Mouse (Mus musculus): ENCODE results near the gene Fat2. TPM values are rescaled to one million over a fixed set of nuclear protein-coding genes. Genes with fewer than 3 reads are reported as not detected.

Fat2 gene
- 0.03 and 0.05 TPM in 2 replicates for polyA plus RNA-seq (2016; fragmentation: Nextera tagmentation; extraction: Ambion mirVana)

DNA sequence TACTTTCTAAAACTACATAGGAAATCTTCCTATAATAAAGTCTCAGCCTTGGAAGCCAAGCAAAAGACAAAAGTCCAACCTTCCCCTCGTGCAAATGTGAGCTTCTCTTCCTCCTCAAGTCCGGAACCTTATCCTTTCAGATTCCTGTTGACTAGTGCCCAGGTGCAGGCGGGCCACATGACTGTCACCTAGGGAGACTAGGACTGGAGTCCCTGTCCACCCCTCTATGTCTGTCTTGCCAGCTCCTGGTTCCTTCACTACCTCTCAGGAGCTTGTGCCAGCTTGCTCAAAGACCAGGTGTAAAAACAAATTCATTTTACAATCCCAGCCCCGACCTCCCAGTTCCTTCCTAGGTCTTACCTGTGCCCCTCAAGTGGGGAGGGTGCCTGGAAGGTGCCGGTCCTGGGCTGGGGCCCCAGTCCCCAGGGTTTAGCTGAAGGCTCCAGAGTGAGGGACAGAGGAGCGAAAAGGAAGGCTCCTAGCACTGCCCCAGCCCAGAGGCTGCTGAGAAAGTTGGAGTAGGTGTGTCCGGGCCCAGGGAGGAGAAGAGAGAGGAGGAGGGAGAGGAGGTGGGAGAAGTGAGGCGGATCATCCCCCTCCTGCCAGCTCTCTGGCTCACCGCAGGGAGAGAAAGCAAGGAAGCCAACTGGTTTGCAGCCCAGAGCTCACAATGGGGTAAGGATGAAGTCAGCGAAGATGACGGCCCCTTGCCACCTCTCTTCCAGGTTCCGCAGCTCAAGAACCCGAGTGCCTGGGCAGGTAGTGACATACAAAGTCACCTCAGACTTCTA is at the start of gene Fat2:
Gene Fat2 (minus strand): TSS at position 464 of the 791 bp plus-strand sequence.
- Histone ChIP-seq H3K4me1 (no peaks in the 10 kb centered on the region), H3K9me3 (no peaks in the 10 kb centered on the region), H3K9ac (replicated peaks) (no peak within 1 kb of the TSS), H3K4me2 (replicated peaks) (no peak within 1 kb of the TSS), H3K27me3 (no peaks in the 10 kb centered on the region), H3K36me3 (no peaks in the 10 kb centered on the region), H3K4me3 (no peak within 1 kb of the TSS), H3K27ac (replicated peaks) (no peak within 1 kb of the TSS)
- 44% methylated on average over 13 of the region's 13 CpGs for WGBS
- no peak for ATAC-seq (ENCODE audit: low FRiP score, low read depth)

DNA sequence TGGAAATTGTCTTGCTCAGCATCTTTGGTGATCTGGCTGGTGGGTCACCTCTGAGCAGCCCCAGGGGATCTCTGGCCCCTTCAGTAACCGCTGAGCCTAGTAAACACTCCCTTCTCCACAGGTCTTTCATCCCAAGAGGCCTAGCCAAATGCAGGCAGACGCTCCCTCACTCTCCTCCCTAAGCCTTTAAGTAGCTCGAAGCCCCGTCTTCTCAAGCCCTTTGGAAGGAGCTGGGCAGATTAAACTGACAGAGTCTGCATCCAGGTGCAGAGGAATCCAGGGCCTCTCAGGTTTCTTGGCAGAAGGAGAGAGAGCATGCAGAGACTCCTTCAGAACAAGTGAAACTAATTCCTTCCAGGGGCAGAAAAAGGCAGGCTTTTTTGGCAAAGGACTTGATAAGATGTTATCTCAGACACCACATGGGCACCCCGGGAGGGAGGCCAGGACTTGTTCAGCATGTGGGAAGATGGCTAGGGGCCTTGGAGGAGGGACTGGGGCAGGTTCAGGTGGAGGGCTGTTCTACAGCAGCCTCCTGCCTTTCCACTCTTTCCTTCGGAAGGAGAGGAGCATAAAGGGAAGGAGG is 47.2 kb upstream of the Fat2 start:
- H3K27ac ChIP-seq (replicated peaks) = no peak overlapping the region
- H3K4me3 ChIP-seq = no peak overlapping the region
- H3K27me3 ChIP-seq = no peaks in the 10 kb centered on the region
- no peaks in the 10 kb centered on the region for H3K4me1 ChIP-seq
- H3K9me3 ChIP-seq = no peaks in the 10 kb centered on the region
- no peak overlapping the region for H3K4me2 ChIP-seq (replicated peaks)
- no peak overlapping the region for H3K9ac ChIP-seq (replicated peaks)
- no peak for ATAC-seq (ENCODE audit: low FRiP score, low read depth)
- WGBS = 16% methylated on average over 6 of the region's 6 CpGs
- no peaks in the 10 kb centered on the region for H3K36me3 ChIP-seq

DNA sequence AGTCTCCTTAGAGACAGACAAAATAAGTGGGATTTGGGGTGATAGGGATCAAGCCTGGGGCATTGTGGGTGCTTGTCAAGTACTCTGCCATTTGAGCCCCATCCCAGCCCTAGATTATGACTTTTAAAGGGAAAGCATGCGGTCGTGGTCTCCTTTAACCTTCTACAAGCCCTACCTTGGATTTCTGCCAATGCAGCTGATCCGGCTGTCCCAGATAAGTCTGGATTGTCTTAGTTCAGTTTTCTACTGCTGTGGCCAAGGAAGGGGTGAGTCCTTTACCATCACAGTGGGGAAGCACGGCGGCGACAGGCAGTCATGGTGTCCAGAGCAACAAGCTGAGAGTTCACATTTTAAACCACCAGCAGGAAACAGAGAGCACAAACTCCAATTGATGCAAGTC is 44.5 kb upstream of the Fat2 start:
- WGBS = 79% methylated on average over 6 of the region's 6 CpGs
- no peak overlapping the region for H3K4me3 ChIP-seq
- H3K27me3 ChIP-seq = no peaks in the 10 kb centered on the region
- no peaks in the 10 kb centered on the region for H3K4me1 ChIP-seq
- no peak for ATAC-seq (ENCODE audit: low FRiP score, low read depth)
- no peaks in the 10 kb centered on the region for H3K36me3 ChIP-seq
- no peak overlapping the region for H3K4me2 ChIP-seq (replicated peaks)
- H3K27ac ChIP-seq (replicated peaks) = no peak overlapping the region
- H3K9me3 ChIP-seq = no peaks in the 10 kb centered on the region
- H3K9ac ChIP-seq (replicated peaks) = no peak overlapping the region

DNA sequence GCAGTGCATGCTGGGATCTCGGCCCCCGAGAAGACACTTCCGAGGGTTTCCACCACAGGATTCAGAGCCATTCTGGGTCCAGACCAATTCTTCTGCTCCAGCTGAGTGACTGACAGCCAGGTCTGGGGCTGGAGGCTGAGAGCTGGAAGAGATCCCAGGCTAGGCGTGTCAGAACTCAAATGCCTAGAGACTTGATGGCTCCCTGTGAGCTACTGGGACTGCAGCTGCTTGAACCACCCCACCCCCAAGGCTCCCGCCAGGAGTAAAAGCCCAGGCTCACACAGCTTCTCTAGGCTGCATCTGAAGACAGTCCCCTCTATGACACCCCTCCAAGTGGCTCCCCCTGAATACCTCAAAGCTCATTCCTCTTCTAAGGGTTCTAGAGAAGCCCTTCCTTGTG is 42.0 kb upstream of the Fat2 start:
- ATAC-seq (ENCODE audit: low FRiP score, low read depth) = no peak
- Histone ChIP-seq H3K36me3 (no peaks in the 10 kb centered on the region), H3K27me3 (no peaks in the 10 kb centered on the region), H3K4me2 (replicated peaks) (no peak overlapping the region), H3K9me3 (no peaks in the 10 kb centered on the region), H3K4me1 (no peaks in the 10 kb centered on the region), H3K4me3 (no peak overlapping the region), H3K27ac (replicated peaks) (no peak overlapping the region), H3K9ac (replicated peaks) (no peak overlapping the region)
- 71% methylated on average over 5 of the region's 5 CpGs for WGBS

DNA sequence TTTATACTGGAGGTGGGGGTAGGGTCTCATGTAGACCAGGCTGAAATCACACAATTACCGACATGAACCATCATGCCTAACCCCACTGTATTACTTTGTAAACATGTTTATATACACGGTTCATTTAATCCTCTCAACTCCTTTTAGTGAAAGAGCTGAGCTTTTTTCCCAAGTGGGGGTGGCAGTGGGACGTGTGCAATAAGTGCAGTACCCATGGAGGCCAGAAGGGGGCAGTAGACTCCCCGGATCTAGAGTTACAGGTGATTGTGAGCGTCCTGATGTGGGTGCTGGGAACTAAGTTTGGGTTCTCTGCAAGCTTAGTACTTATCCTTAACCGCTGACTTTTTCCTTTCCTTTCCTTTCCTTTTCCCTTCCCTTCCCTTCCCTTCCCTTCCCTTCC is 37.5 kb upstream of the Fat2 start:
- Histone ChIP-seq H3K27ac (replicated peaks) (no peak overlapping the region), H3K9me3 (no peaks in the 10 kb centered on the region), H3K27me3 (no peaks in the 10 kb centered on the region), H3K9ac (replicated peaks) (no peak overlapping the region), H3K4me2 (replicated peaks) (no peak overlapping the region), H3K36me3 (no peaks in the 10 kb centered on the region), H3K4me1 (no peaks in the 10 kb centered on the region), H3K4me3 (no peak overlapping the region)
- 61% methylated on average over 6 of the region's 6 CpGs for WGBS
- no peak for ATAC-seq (ENCODE audit: low FRiP score, low read depth)

DNA sequence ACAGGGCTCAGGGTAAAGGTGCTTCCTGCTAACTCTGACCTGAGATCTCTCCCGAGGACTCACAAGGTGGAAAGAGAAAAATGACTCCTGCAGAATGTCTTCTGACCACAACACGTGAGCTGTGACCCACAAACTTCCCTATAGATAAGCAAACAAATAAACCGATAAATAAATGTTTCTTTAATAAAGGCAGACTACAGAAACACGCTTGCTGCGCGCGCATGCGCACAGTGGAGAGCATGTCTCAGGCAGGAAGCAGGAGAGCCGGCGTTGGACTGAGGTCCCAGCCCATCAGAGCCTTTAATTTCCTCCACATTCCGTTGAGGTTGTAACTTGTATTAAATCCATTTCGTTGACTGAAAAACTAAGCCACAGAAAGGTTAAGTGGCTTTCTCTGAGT is 37.0 kb upstream of the Fat2 start:
- no peaks in the 10 kb centered on the region for H3K4me1 ChIP-seq
- H3K4me3 ChIP-seq = no peak overlapping the region
- H3K9me3 ChIP-seq = no peaks in the 10 kb centered on the region
- no peak overlapping the region for H3K27ac ChIP-seq (replicated peaks)
- H3K9ac ChIP-seq (replicated peaks) = no peak overlapping the region
- no peak overlapping the region for H3K4me2 ChIP-seq (replicated peaks)
- ATAC-seq (ENCODE audit: low FRiP score, low read depth) = no peak
- no peaks in the 10 kb centered on the region for H3K36me3 ChIP-seq
- no peaks in the 10 kb centered on the region for H3K27me3 ChIP-seq
- WGBS = 88% methylated on average over 12 of the region's 12 CpGs

DNA sequence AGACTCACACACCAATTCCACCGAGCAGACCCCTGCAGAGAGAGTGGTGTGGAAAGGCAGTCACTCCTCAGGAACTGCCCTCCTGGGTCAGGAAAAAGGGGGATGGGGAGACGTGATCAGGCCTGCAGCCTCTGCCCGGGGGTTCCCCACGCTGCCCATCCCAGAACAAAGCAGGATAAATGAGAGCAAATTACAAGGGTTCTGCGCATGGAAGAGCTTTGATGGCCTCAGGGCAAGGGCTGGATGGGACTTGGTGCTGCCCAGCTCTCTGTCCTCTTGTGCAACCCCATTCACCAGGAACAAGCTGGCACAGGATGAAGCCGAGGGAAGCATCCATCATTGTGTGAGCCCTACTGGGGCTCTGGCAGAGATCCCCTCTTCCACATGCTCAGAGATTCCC is 35.6 kb upstream of the Fat2 start:
- no peak for ATAC-seq (ENCODE audit: low FRiP score, low read depth)
- no peaks in the 10 kb centered on the region for H3K9me3 ChIP-seq
- no peaks in the 10 kb centered on the region for H3K4me1 ChIP-seq
- H3K36me3 ChIP-seq = no peaks in the 10 kb centered on the region
- H3K27ac ChIP-seq (replicated peaks) = no peak overlapping the region
- no peaks in the 10 kb centered on the region for H3K27me3 ChIP-seq
- no peak overlapping the region for H3K4me3 ChIP-seq
- H3K9ac ChIP-seq (replicated peaks) = no peak overlapping the region
- WGBS = 46% methylated on average over 6 of the region's 6 CpGs
- H3K4me2 ChIP-seq (replicated peaks) = no peak overlapping the region

DNA sequence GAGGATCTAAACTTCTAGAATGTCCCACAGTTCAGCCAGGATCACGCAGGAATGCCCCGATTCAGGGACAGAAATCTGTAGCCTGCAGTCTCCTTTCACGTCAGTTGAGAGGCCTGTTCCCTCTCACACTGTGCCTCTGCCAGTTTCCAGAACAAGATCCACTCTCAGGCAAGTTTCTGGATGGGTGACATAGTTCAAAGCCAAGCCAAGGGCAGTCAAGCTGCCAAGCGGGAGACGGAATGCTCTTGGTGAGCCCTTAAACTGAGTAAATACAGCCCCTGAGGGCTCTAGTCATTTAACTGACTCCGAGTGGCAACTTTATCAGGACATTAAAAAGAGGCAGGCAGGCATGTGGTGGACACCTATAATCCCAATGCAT is 32.7 kb upstream of the Fat2 start:
- no peak overlapping the region for H3K27ac ChIP-seq (replicated peaks)
- no peaks in the 10 kb centered on the region for H3K36me3 ChIP-seq
- H3K9me3 ChIP-seq = no peaks in the 10 kb centered on the region
- WGBS = 68% methylated on average over 6 of the region's 6 CpGs
- no peak overlapping the region for H3K4me3 ChIP-seq
- H3K9ac ChIP-seq (replicated peaks) = no peak overlapping the region
- no peaks in the 10 kb centered on the region for H3K27me3 ChIP-seq
- no peak for ATAC-seq (ENCODE audit: low FRiP score, low read depth)
- H3K4me2 ChIP-seq (replicated peaks) = no peak overlapping the region
- no peaks in the 10 kb centered on the region for H3K4me1 ChIP-seq

DNA sequence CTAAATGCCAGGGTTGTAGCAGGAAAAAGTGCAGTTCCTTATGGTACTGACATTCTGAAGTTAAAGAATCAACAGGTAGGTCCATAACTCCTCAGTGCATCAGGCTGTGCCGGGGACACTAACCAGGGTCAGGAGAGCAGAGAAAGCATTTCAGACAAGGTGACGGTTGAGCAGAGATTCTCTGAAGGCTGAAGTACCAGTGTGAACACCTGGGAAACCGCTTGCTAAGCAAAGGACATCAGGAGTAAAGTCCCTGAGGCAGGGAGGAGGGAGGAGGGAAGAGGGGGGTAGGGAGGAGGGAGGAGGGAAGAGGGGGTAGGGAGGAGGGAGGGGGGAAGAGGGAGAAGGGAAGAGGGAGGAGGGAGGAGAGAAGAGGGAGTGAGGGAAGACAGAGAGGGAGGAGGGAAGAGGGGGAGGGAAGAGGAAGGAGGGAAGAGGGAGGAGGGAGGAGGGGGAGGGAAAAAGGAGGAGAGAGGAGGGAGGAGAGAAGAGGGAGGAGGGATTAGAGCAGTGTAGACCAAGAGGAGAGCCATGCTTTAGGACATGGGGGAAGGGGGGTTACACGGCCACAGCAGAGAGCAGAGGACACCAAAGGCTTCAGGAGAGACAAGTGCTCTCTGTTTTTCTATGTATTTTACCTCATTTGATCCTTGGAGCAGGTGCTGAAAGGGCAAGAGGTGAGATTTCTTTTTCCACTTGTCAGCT is 32.2 kb upstream of the Fat2 start:
- 63% methylated on average over 4 of the region's 4 CpGs for WGBS
- Histone ChIP-seq H3K9me3 (no peaks in the 10 kb centered on the region), H3K4me2 (replicated peaks) (no peak overlapping the region), H3K4me1 (no peaks in the 10 kb centered on the region), H3K36me3 (no peaks in the 10 kb centered on the region), H3K27me3 (no peaks in the 10 kb centered on the region), H3K4me3 (no peak overlapping the region), H3K9ac (replicated peaks) (no peak overlapping the region), H3K27ac (replicated peaks) (no peak overlapping the region)
- no peak for ATAC-seq (ENCODE audit: low FRiP score, low read depth)

DNA sequence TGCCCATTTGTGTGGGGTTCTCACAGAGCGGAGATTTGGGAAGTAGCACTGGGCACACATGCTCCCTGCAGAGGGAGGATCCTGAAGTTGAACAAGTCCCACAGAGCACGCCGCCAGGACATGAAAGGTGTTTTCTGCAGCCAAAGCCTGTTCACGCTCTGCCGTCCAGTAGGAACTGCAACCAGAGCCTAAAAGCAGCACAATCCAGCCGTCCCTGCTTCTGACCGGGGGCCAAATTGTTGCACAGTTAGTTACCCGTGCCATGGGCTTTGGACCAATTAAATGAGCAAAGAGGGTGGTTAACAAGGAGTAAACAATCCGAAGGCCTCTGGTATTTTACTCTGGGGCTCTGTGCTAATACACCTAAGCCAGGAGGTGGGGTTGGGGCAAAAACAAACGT is 31.4 kb upstream of the Fat2 start:
- Histone ChIP-seq H3K27me3 (no peaks in the 10 kb centered on the region), H3K27ac (replicated peaks) (no peak overlapping the region), H3K9me3 (no peaks in the 10 kb centered on the region), H3K9ac (replicated peaks) (no peak overlapping the region), H3K4me2 (replicated peaks) (no peak overlapping the region), H3K4me1 (no peaks in the 10 kb centered on the region), H3K4me3 (no peak overlapping the region), H3K36me3 (no peaks in the 10 kb centered on the region)
- 70% methylated on average over 10 of the region's 10 CpGs for WGBS
- ATAC-seq (ENCODE audit: low FRiP score, low read depth) = no peak

DNA sequence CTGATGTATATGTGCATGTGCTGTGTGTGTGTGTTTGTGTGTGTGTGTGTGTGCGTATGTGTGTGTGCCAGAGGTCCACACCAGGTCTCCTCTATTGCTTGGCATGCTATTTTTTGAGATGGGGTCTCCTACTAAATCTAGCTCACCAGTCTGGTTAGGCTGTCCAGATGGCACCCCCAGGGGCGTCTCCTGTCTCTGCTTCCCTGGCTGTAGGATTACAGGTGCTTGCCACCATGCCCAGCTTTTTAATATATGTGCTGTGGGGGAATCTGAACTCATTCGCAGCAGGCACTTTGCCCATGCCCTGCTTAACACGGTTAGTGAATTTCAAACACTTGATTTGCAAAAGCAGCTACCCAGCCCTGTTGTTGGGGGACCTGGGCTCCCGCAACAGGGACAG is 29.5 kb upstream of the Fat2 start:
- no peak for ATAC-seq (ENCODE audit: low FRiP score, low read depth)
- Histone ChIP-seq H3K4me2 (replicated peaks) (no peak overlapping the region), H3K4me3 (no peak overlapping the region), H3K27me3 (no peaks in the 10 kb centered on the region), H3K36me3 (no peaks in the 10 kb centered on the region), H3K27ac (replicated peaks) (no peak overlapping the region), H3K9me3 (no peaks in the 10 kb centered on the region), H3K4me1 (no peaks in the 10 kb centered on the region), H3K9ac (replicated peaks) (no peak overlapping the region)
- 80% methylated on average over 5 of the region's 5 CpGs for WGBS

DNA sequence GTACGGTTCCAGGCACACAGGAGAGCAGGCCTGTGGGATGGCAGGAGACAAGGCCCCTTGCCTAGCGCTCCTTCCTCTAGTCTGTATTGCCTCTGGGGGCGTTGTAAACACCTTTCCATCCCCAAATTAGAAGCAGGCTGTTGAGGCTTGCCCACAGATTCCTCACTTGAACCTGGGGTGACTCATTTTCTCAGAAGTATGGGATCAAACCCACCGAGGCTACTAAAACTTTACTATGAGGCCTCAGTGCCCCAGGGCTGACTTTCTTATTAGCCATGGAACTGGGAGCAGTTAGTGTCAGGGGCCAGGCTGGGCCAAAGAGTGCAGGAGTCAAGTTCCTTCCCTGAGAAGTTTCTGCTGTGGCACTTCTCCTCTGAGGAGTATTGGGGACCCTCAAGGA is 28.9 kb upstream of the Fat2 start:
- Histone ChIP-seq H3K9ac (replicated peaks) (no peak overlapping the region), H3K4me1 (no peaks in the 10 kb centered on the region), H3K27me3 (no peaks in the 10 kb centered on the region), H3K27ac (replicated peaks) (no peak overlapping the region), H3K4me3 (no peak overlapping the region), H3K9me3 (no peaks in the 10 kb centered on the region), H3K36me3 (no peaks in the 10 kb centered on the region), H3K4me2 (replicated peaks) (no peak overlapping the region)
- no peak for ATAC-seq (ENCODE audit: low FRiP score, low read depth)
- 48% methylated on average over 4 of the region's 4 CpGs for WGBS
